Mouse (Mus musculus): ENCODE data around the gene Fhl3.
"Not testable (repeated sequence)": the region's sequence is repeated elsewhere in the genome, so short reads cannot be mapped to it uniquely, and the experiment has no call there.

The Fhl3 gene

GRCm38 (mm10) chr4:124683474-124683873, 17.0 kb upstream of the Fhl3 start:
- DNase-seq (ENCODE audit: extremely low spot score), result no peak

GRCm38 (mm10) chr4:124685004-124685403, 15.5 kb upstream of the Fhl3 start:
- DNase-seq (ENCODE audit: extremely low spot score), result no peak

GRCm38 (mm10) chr4:124685453-124685852, 15.0 kb upstream of the Fhl3 start:
- no peak for DNase-seq (ENCODE audit: extremely low spot score)

GRCm38 (mm10) chr4:124685897-124686402, 14.6 kb upstream of the Fhl3 start:
- no peak for DNase-seq (ENCODE audit: extremely low spot score)

- no peak for DNase-seq (ENCODE audit: extremely low spot score)
Measured at GRCm38 (mm10) chr4:124691455-124691854, 9.0 kb upstream of the Fhl3 start.

- DNase-seq (ENCODE audit: extremely low spot score), result no peak
Measured at GRCm38 (mm10) chr4:124692416-124692861, 8.1 kb upstream of the Fhl3 start.

- DNase-seq (ENCODE audit: extremely low spot score), result peak; percentile 84
Measured at GRCm38 (mm10) chr4:124693135-124693894, 7.2 kb upstream of the Fhl3 start, which contains the start of gene Utp11. TSS of gene Utp11 (minus strand) at chr4:124693600.

GRCm38 (mm10) chr4:124694572-124694971, 5.9 kb upstream of the Fhl3 start:
- DNase-seq (ENCODE audit: extremely low spot score), result no peak

- DNase-seq (ENCODE audit: extremely low spot score), result no peak
Measured at GRCm38 (mm10) chr4:124695786-124696516, 4.5 kb upstream of the Fhl3 start.

GRCm38 (mm10) chr4:124699791-124700190, 710 bp upstream of the Fhl3 start:
- DNase-seq (ENCODE audit: extremely low spot score), result peak; percentile 33

GRCm38 (mm10) chr4:124701052-124701845, 748 bp downstream of the Fhl3 start:
- peak; percentile 48 for DNase-seq (ENCODE audit: extremely low spot score)

GRCm38 (mm10) chr4:124701916-124702315, 1.4 kb downstream of the Fhl3 start:
- no peak for DNase-seq (ENCODE audit: extremely low spot score)

- DNase-seq (ENCODE audit: extremely low spot score), result peak; percentile 34
Measured at GRCm38 (mm10) chr4:124703406-124703805, 2.9 kb downstream of the Fhl3 start.

GRCm38 (mm10) chr4:124703881-124704796, 3.6 kb downstream of the Fhl3 start:
- peak; percentile 48 for DNase-seq (ENCODE audit: extremely low spot score)

- peak; percentile 42 for DNase-seq (ENCODE audit: extremely low spot score)
Measured at GRCm38 (mm10) chr4:124704797-124705474, 4.4 kb downstream of the Fhl3 start.

GRCm38 (mm10) chr4:124705661-124706269, 5.3 kb downstream of the Fhl3 start:
- DNase-seq (ENCODE audit: extremely low spot score), result no peak

GRCm38 (mm10) chr4:124707381-124708199, 7.1 kb downstream of the Fhl3 start:
- not testable (repeated sequence) for DNase-seq (ENCODE audit: extremely low spot score)

GRCm38 (mm10) chr4:124708200-124708517, 7.7 kb downstream of the Fhl3 start:
- not testable (repeated sequence) for DNase-seq (ENCODE audit: extremely low spot score)
